Comparison of ENCODE assay signal across 8 mouse cellular contexts in genomic region chr1:171270573-171270900, GRCm38 (mm10). TPM values are rescaled to one million over a fixed set of nuclear protein-coding genes. Genes with fewer than 3 reads are reported as not detected.
DNase-seq lines count a peak whose midpoint lies in the region; ATAC-seq lines count a peak whose summit lies in the region.

No protein-coding gene starts in this region.

- peaks cover 26% of the 10 kb centered on the region for H3K4me1 ChIP-seq in hindbrain, embryonic 13.5 days (replicated peaks)
- H3K4me1 ChIP-seq in midbrain, embryonic 15.5 days = peaks cover 28% of the 10 kb centered on the region

- H3K27ac ChIP-seq in hindbrain, embryonic 13.5 days = peak overlapping the region; percentile 58
- peak overlapping the region; percentile 54 for H3K27ac ChIP-seq in midbrain, embryonic 15.5 days

- peak overlapping the region; percentile 67 for H3K4me3 ChIP-seq in hindbrain, embryonic 13.5 days
- peak overlapping the region; percentile 83 for H3K4me3 ChIP-seq in midbrain, embryonic 15.5 days

- no peaks in the 10 kb centered on the region for H3K27me3 ChIP-seq in hindbrain, embryonic 13.5 days
- no peaks in the 10 kb centered on the region for H3K27me3 ChIP-seq in midbrain, embryonic 15.5 days (replicated peaks)

- H3K9me3 ChIP-seq in hindbrain, embryonic 13.5 days = no peaks in the 10 kb centered on the region
- H3K9me3 ChIP-seq in midbrain, embryonic 15.5 days = no peaks in the 10 kb centered on the region

- 1% methylated on average over 19 of the region's 19 CpGs for WGBS in hindbrain, embryonic 13.5 days
- 1% methylated on average over 13 of the region's 19 CpGs for WGBS in midbrain, embryonic 15.5 days

- ATAC-seq in hindbrain, embryonic 13.5 days (ENCODE audit: low FRiP score) = peak; percentile 77
- ATAC-seq in midbrain, embryonic 15.5 days (replicated peaks) = peak; percentile 82

- peak overlapping the region; percentile 83 for H3K4me2 ChIP-seq in hindbrain, embryonic 13.5 days
- H3K4me2 ChIP-seq in midbrain, embryonic 15.5 days = peak overlapping the region; percentile 95

- DNase-seq in embryo, embryonic 11 days = peak; percentile 44
- no peak for DNase-seq in embryo, embryonic 10.5 days (ENCODE audit: low spot score)
- DNase-seq in ZHBTc4 (ENCODE audit: low read depth, low spot score) (peak; percentile 51), liver (peak; percentile 68)
- DNase-seq in c-Kit-positive CD71-positive TER-119-positive erythroid progenitor cells, embryonic 14.5 days (ENCODE audit: low spot score) = no peak
- DNase-seq in embryo, embryonic 10 days (ENCODE audit: low spot score) = no peak

- H3K9ac ChIP-seq in hindbrain, embryonic 13.5 days = peak overlapping the region; percentile 85
- H3K9ac ChIP-seq in midbrain, embryonic 15.5 days = peak overlapping the region; percentile 88

- H3K36me3 ChIP-seq in hindbrain, embryonic 13.5 days = peaks cover 39% of the 10 kb centered on the region
- H3K36me3 ChIP-seq in midbrain, embryonic 15.5 days (replicated peaks) = peaks cover 28% of the 10 kb centered on the region

RNA-seq across cellular contexts. Expression of gene B4galt3, which starts 0.4 kb away (rescaled TPM):
- polyA plus RNA-seq in hindbrain, embryonic 13.5 days (2015; fragmentation: Nextera tagmentation; extraction: Ambion mirVana) = 105 and 110 TPM in 2 replicates
- polyA plus RNA-seq in midbrain, embryonic 15.5 days (2015; fragmentation: Nextera tagmentation; extraction: Ambion mirVana) = 112 and 116 TPM in 2 replicates

RNA-seq across cellular contexts. Expression of gene Ppox, which starts 10.4 kb away (rescaled TPM):
- polyA plus RNA-seq in hindbrain, embryonic 13.5 days (2015; fragmentation: Nextera tagmentation; extraction: Ambion mirVana) = 45.0 and 51.1 TPM in 2 replicates
- polyA plus RNA-seq in midbrain, embryonic 15.5 days (2015; fragmentation: Nextera tagmentation; extraction: Ambion mirVana) = 48.7 and 56.2 TPM in 2 replicates

RNA-seq across cellular contexts. Expression of gene Usp21, which starts 17.3 kb away (rescaled TPM):
- polyA plus RNA-seq in hindbrain, embryonic 13.5 days (2015; fragmentation: Nextera tagmentation; extraction: Ambion mirVana) = 106 and 107 TPM in 2 replicates
- 119 and 122 TPM in 2 replicates for polyA plus RNA-seq in midbrain, embryonic 15.5 days (2015; fragmentation: Nextera tagmentation; extraction: Ambion mirVana)

RNA-seq across cellular contexts. Expression of gene Ndufs2, which starts 19.3 kb away (rescaled TPM):
- 222 and 228 TPM in 2 replicates for polyA plus RNA-seq in hindbrain, embryonic 13.5 days (2015; fragmentation: Nextera tagmentation; extraction: Ambion mirVana)
- polyA plus RNA-seq in midbrain, embryonic 15.5 days (2015; fragmentation: Nextera tagmentation; extraction: Ambion mirVana) = 229 and 238 TPM in 2 replicates

RNA-seq across cellular contexts. Expression of gene Adamts4, which starts 20.3 kb away (rescaled TPM):
- 4.9 and 5.0 TPM in 2 replicates for polyA plus RNA-seq in hindbrain, embryonic 13.5 days (2015; fragmentation: Nextera tagmentation; extraction: Ambion mirVana)
- polyA plus RNA-seq in midbrain, embryonic 15.5 days (2015; fragmentation: Nextera tagmentation; extraction: Ambion mirVana) = 7.0 and 7.1 TPM in 2 replicates

Comparison
In these comparisons a context has a peak if more than half of its experiments do, and no peak if none do; other contexts are left out.
1. DNase-seq: peak in embryo, embryonic 11 days (single experiment), ZHBTc4 (single experiment) and liver (single experiment); none in embryo, embryonic 10.5 days (single experiment), c-Kit-positive CD71-positive TER-119-positive erythroid progenitor cells, embryonic 14.5 days (single experiment) and embryo, embryonic 10 days (single experiment).